Mouse (Mus musculus) olfactory bulb, adult 2 months (tissue): ENCODE measurements around the gene Gls.

Experiments
- CTCF ChIP-seq: fragments of 200-500 bp; IDR thresholded peaks from 2 replicates; pipeline ENCODE4 v1.5.1; 2012; ENCODE audit warnings: low read depth, mild to moderate bottlenecking, low read length, moderate library complexity; ENCODE audit not compliant: insufficient read depth
- POLR2A ChIP-seq: fragments of 200-500 bp; IDR thresholded peaks from 2 replicates; pipeline ENCODE4 v1.6.1; 2012; ENCODE audit warnings: mild to moderate bottlenecking, low read depth, low read length, moderate library complexity; ENCODE audit not compliant: insufficient read depth

GRCm38 (mm10) chr1:52179939-52180568 is 53.0 kb downstream of the Gls start:
- TF ChIP-seq POLR2A: no peak
- TF ChIP-seq CTCF: no peak
